Mouse (Mus musculus) kidney, embryonic 15.5 days (tissue): ENCODE data around the gene Cep164. TPM values are rescaled to one million over a fixed set of nuclear protein-coding genes. Genes with fewer than 3 reads are reported as not detected.

Experiments
- ATAC-seq: fragments of 200-750 bp; cut with Nextera tagmentation; replicated peaks from 2 replicates; pipeline ENCODE4 v1.8.0; 2017; ENCODE audit warnings: moderate TSS enrichment; ENCODE audit not compliant: low FRiP score
- H3K27ac ChIP-seq: fragments of 300-500 bp; sonication (generic); 2 replicates; pipeline ENCODE4 v1.5.1; 2015; ENCODE audit warnings: mild to moderate bottlenecking, inconsistent platforms
- H3K27me3 ChIP-seq: fragments of 300-500 bp; sonication (generic); 2 replicates; pipeline ENCODE4 v1.6.1; 2015; ENCODE audit warnings: inconsistent platforms
- H3K36me3 ChIP-seq: fragments of 300-500 bp; sonication (generic); 2 replicates; pipeline ENCODE4 v1.6.1; 2015; ENCODE audit warnings: inconsistent platforms
- H3K4me1 ChIP-seq: fragments of 300-500 bp; sonication (generic); 2 replicates; pipeline ENCODE4 v1.6.1; 2015; ENCODE audit warnings: inconsistent platforms
- H3K4me2 ChIP-seq: fragments of 300-500 bp; sonication (generic); 2 replicates; pipeline ENCODE4 v1.6.1; 2015; ENCODE audit warnings: moderate library complexity, mild to moderate bottlenecking, inconsistent platforms
- H3K4me3 ChIP-seq: fragments of 300-500 bp; sonication (generic); replicated peaks from 2 replicates; pipeline ENCODE4 v1.5.1; 2015; ENCODE audit warnings: mild to moderate bottlenecking, inconsistent platforms
- H3K9ac ChIP-seq: fragments of 300-500 bp; sonication (generic); 2 replicates; pipeline ENCODE4 v1.6.1; 2015; ENCODE audit warnings: mild to moderate bottlenecking, inconsistent platforms
- H3K9me3 ChIP-seq: fragments of 300-500 bp; sonication (generic); replicated peaks from 2 replicates; pipeline ENCODE4 v1.6.1; 2016; ENCODE audit warnings: inconsistent platforms
- WGBS: fragments of 180-500 bp; shearing (Covaris S2); methylation state at CpG from one replicate; pipeline ENCODE4 v1.1.7; 2015; ENCODE audit warnings: mixed read lengths; 5-methylcytosine and 5-hydroxymethylcytosine counted together
- polyA plus RNA-seq: library from polyadenylated mRNA; unstranded; fragments of >200 nt; fragmentation: Nextera tagmentation; extraction: Ambion mirVana; gene quantifications from 2 replicates; pipeline ENCODE4 v1.2.1, GENCODE M21; 2015

Gene Cep164
- polyA plus RNA-seq, 1 experiment from 2014 or later = 30.6 TPM

DNA sequence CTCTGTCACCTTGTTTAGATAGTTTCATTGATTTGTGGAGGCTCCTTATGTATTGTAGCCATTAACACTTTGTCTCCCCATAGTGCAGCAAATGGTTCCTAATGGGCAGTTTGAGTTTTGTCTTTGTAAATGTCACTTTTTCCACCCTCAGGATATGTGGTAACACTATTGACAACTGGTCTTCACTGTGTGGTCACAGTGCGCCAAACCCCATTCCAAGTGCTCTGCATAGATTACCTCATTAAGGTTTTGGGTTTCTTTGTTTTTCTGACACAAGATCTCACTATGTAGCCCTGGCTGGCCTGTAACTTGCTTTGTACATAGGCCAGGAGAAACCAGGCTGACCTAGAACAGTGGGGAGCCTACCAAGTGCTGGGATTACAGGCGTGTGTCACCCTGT is 4.4 kb upstream of the Cep164 start:
- 85% methylated on average over 2 of the region's 2 CpGs for WGBS
- no peak overlapping the region for H3K27ac ChIP-seq
- no peak for ATAC-seq
- no peaks in the 10 kb centered on the region for H3K27me3 ChIP-seq
- no peak overlapping the region for H3K4me2 ChIP-seq
- peaks cover 5% of the 10 kb centered on the region for H3K9me3 ChIP-seq
- H3K9ac ChIP-seq = no peak overlapping the region
- H3K4me3 ChIP-seq = no peak overlapping the region
- H3K4me1 ChIP-seq = peaks cover 3% of the 10 kb centered on the region
- H3K36me3 ChIP-seq = no peaks in the 10 kb centered on the region

DNA sequence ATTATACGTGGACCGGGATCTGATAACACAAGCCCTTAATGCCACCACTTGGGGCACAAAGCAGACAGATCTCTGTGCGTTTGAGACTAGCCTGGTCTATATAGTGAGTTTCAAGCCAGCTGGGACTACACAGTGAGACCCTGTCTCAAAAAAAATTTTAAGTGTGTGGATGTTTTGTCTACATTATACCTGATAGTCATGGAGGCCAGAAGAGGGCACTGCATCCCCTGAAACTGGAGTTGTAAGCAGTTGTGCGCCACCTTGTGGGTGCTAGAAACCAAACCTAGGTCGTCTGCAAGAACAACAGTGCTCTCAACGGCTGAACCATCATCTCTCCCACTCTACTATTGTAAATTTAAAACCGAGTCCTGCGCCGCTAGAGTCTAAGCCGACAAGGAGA is 616 bp upstream of the Cep164 start:
- no peak for ATAC-seq

DNA sequence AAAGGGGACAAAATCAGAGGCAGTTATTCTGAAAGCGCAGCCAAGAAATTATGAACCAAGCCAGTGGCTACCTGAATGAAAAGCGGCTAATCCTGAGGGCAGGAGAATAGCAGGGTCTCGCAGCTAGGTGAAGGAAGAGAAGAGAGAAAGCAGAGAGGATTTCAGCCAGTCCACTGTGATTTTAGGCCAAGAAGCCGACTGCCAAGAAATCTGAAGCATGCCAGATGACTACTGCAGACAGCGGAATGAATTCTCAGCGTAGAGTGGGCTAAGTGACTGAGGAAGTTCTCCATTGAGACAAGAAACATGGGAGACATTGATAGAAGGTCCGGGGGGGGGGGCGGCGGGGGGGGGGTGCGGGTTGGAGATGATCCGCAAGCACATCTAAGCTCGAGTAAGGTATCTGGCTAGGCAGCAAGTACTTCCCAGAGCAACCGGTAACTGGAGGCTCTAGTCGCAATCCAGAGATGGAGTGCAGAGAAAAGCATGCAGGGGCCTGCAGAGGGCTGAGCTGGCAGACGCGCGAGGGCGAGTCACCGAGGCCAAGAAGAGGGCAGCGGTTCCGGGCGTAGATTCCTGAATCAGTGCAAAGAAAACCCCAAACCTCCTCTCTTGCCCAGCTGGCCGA is 714 bp downstream of the Cep164 start:
- peaks cover 9% of the 10 kb centered on the region for H3K4me1 ChIP-seq
- peak; percentile 7; the same call in 1 of the 2 replicates for ATAC-seq
- peak overlapping the region; percentile 84 for H3K4me2 ChIP-seq
- no peaks in the 10 kb centered on the region for H3K27me3 ChIP-seq
- H3K9ac ChIP-seq = peak overlapping the region; percentile 77
- H3K27ac ChIP-seq = peak overlapping the region; percentile 85
- H3K4me3 ChIP-seq = peak overlapping the region; percentile 89
- H3K36me3 ChIP-seq = peaks cover 7% of the 10 kb centered on the region
- WGBS = 4% methylated on average over 23 of the region's 23 CpGs
- peaks cover 5% of the 10 kb centered on the region for H3K9me3 ChIP-seq

More for the DNA sequence above, 616 bp upstream of the Cep164 start:
- no peak overlapping the region for H3K27ac ChIP-seq
- WGBS = 34% methylated on average over 10 of the region's 10 CpGs
- H3K9me3 ChIP-seq = peaks cover 5% of the 10 kb centered on the region
- no peaks in the 10 kb centered on the region for H3K36me3 ChIP-seq
- peak overlapping the region; percentile 89 for H3K4me3 ChIP-seq
- no peaks in the 10 kb centered on the region for H3K27me3 ChIP-seq
- peak overlapping the region; percentile 84 for H3K4me2 ChIP-seq
- H3K4me1 ChIP-seq = peaks cover 9% of the 10 kb centered on the region
- no peak overlapping the region for H3K9ac ChIP-seq

GRCm38 (mm10) chr9:45818406-45819011 is 10.0 kb downstream of the Cep164 start:
- H3K36me3 ChIP-seq = peaks cover 49% of the 10 kb centered on the region
- H3K9ac ChIP-seq = no peak overlapping the region
- no peak overlapping the region for H3K4me3 ChIP-seq
- no peaks in the 10 kb centered on the region for H3K27me3 ChIP-seq
- no peak overlapping the region for H3K4me2 ChIP-seq
- no peaks in the 10 kb centered on the region for H3K9me3 ChIP-seq
- ATAC-seq = no peak
- H3K27ac ChIP-seq = no peak overlapping the region
- peaks cover 8% of the 10 kb centered on the region for H3K4me1 ChIP-seq
- WGBS = 88% methylated on average over 9 of the region's 9 CpGs

GRCm38 (mm10) chr9:45815525-45815924 is 13.0 kb downstream of the Cep164 start:
- 0 out of 2 replicates have a peak overlapping the region, but pooled peaks have one; percentile 10 for H3K27ac ChIP-seq
- no peak overlapping the region for H3K9ac ChIP-seq
- H3K4me2 ChIP-seq = no peak overlapping the region
- H3K4me1 ChIP-seq = peaks cover 8% of the 10 kb centered on the region
- H3K36me3 ChIP-seq = peaks cover 34% of the 10 kb centered on the region
- 0 out of 2 replicates have a peak, but pooled peaks have one; percentile 36 for ATAC-seq
- no peaks in the 10 kb centered on the region for H3K9me3 ChIP-seq
- 57% methylated on average over 10 of the region's 10 CpGs for WGBS
- H3K4me3 ChIP-seq = no peak overlapping the region
- H3K27me3 ChIP-seq = no peaks in the 10 kb centered on the region

GRCm38 (mm10) chr9:45815113-45815512 is 13.4 kb downstream of the Cep164 start:
- Histone ChIP-seq H3K27ac (0 out of 2 replicates have a peak overlapping the region, but pooled peaks have one; percentile 10), H3K4me3 (no peak overlapping the region), H3K4me1 (peaks cover 8% of the 10 kb centered on the region), H3K27me3 (no peaks in the 10 kb centered on the region), H3K4me2 (no peak overlapping the region), H3K9ac (no peak overlapping the region), H3K9me3 (no peaks in the 10 kb centered on the region), H3K36me3 (peaks cover 34% of the 10 kb centered on the region)
- 79% methylated on average over 9 of the region's 9 CpGs for WGBS
- no peak for ATAC-seq

- no peak for ATAC-seq
These were observed 16.5 kb downstream of the Cep164 start for GRCm38 (mm10) chr9:45811946-45812345.

DNA sequence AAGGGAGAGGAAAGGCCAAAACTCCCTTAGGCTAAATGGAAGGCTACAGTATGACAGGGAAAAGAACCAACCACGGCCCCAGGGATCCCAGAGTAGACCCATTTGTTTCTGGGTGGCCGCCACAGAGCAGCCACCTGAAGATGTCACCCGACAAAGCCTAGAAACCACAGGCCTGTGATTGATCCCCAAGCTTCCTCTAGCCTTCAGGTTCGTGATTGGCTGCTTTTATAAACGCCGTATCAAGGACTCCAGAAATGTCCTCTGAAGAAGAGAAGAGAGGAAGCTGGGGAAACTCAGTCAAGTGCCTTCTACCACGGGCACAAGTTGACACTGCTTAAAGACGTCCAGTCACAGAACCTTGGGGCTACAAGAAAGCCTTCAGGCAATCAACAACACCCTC is 20.7 kb downstream of the Cep164 start:
- H3K27me3 ChIP-seq = no peaks in the 10 kb centered on the region
- WGBS = 82% methylated on average over 8 of the region's 8 CpGs
- H3K9ac ChIP-seq = no peak overlapping the region
- no peak overlapping the region for H3K27ac ChIP-seq
- peaks cover 15% of the 10 kb centered on the region for H3K4me1 ChIP-seq
- H3K4me3 ChIP-seq = no peak overlapping the region
- no peak for ATAC-seq
- H3K4me2 ChIP-seq = no peak overlapping the region
- peaks cover 40% of the 10 kb centered on the region for H3K36me3 ChIP-seq
- H3K9me3 ChIP-seq = no peaks in the 10 kb centered on the region

More at GRCm38 (mm10) chr9:45811946-45812345, 16.5 kb downstream of the Cep164 start:
- Histone ChIP-seq H3K9ac (no peak overlapping the region), H3K4me3 (no peak overlapping the region), H3K4me1 (peaks cover 10% of the 10 kb centered on the region), H3K27me3 (no peaks in the 10 kb centered on the region), H3K9me3 (no peaks in the 10 kb centered on the region), H3K27ac (no peak overlapping the region), H3K4me2 (no peak overlapping the region), H3K36me3 (peaks cover 34% of the 10 kb centered on the region)
- WGBS = 73% methylated on average over 5 of the region's 5 CpGs

- Histone ChIP-seq H3K27ac (no peak overlapping the region), H3K36me3 (peaks cover 40% of the 10 kb centered on the region), H3K9ac (no peak overlapping the region), H3K27me3 (no peaks in the 10 kb centered on the region), H3K4me3 (no peak overlapping the region), H3K4me1 (peaks cover 15% of the 10 kb centered on the region), H3K9me3 (no peaks in the 10 kb centered on the region), H3K4me2 (no peak overlapping the region)
- WGBS = 80% methylated on average over 11 of the region's 11 CpGs
- no peak for ATAC-seq
These were observed 21.2 kb downstream of the Cep164 start for GRCm38 (mm10) chr9:45807337-45807736.

DNA sequence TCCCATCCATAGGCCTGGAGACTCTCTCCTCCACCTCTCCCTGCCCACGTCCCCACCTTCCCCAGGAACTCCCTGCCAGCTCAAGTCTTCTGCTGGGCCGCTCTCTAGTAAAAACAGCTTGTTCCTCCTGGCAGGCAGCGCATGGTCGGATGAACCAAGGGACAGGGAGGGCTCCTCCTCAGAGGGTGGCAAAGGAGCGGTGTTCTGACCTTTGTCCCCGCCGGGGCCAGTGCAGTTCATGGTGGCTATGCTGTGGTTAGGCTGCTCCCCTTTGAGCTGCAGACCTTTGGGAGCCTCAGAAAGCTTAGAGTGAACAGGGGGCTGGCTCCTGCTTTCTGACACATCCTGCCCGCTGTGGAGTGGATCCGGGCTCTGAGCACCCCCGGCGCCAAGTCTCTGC is 21.6 kb downstream of the Cep164 start:
- H3K27me3 ChIP-seq = no peaks in the 10 kb centered on the region
- peaks cover 15% of the 10 kb centered on the region for H3K4me1 ChIP-seq
- no peak; the same call in 1 of the 2 replicates for ATAC-seq
- H3K4me2 ChIP-seq = no peak overlapping the region
- no peak overlapping the region for H3K4me3 ChIP-seq
- H3K9ac ChIP-seq = no peak overlapping the region
- H3K27ac ChIP-seq = no peak overlapping the region
- no peaks in the 10 kb centered on the region for H3K9me3 ChIP-seq
- peaks cover 41% of the 10 kb centered on the region for H3K36me3 ChIP-seq
- 86% methylated on average over 11 of the region's 11 CpGs for WGBS

DNA sequence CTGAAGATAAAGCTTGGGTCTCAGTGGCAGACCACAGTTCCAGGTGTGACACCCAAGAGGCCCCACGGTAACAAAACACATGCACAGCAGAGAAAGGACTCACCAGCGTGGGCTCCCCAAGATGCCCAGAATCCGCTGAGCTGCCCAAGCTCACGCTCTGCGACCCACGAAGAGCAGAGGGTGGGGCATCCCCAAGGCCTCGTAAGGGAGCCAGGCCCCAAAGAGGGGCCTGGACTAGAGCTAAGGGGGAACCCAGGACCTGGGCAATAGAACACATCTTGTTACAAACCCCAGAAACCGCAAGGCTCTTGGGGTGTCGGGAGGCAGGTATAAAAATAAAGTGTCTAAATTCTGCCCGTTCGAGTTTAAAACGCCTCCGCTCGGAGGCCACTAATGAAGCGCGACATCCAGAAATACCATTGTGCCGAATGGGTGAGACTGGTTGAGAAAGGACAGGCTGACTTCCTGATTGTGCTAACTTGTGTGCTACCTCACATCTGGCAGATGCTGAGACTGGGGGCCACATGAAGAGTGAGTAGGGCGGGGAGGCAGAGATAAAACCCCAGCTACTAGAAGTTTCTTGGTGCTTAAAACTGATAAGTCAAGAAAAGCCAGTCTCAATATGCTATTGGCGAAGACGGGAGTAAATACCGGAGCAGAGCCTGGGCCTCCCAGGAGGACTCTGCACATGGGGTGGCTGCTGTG is 25.3 kb downstream of the Cep164 start:
- Histone ChIP-seq H3K36me3 (peaks cover 52% of the 10 kb centered on the region), H3K27ac (0 out of 2 replicates have a peak overlapping the region, but pooled peaks have one; percentile 2), H3K9me3 (no peaks in the 10 kb centered on the region), H3K4me2 (no peak overlapping the region), H3K4me1 (peaks cover 29% of the 10 kb centered on the region), H3K9ac (no peak overlapping the region), H3K4me3 (no peak overlapping the region), H3K27me3 (no peaks in the 10 kb centered on the region)
- WGBS = 62% methylated on average over 21 of the region's 21 CpGs
- no peak for ATAC-seq

GRCm38 (mm10) chr9:45799402-45799801 is 29.1 kb downstream of the Cep164 start:
- no peak for ATAC-seq
- 67% methylated on average over 8 of the region's 8 CpGs for WGBS

More at GRCm38 (mm10) chr9:45799402-45799801, 29.1 kb downstream of the Cep164 start:
- no peak overlapping the region for H3K4me2 ChIP-seq
- peaks cover 30% of the 10 kb centered on the region for H3K4me1 ChIP-seq
- peaks cover 22% of the 10 kb centered on the region for H3K36me3 ChIP-seq
- H3K27me3 ChIP-seq = no peaks in the 10 kb centered on the region
- no peaks in the 10 kb centered on the region for H3K9me3 ChIP-seq
- H3K4me3 ChIP-seq = no peak overlapping the region
- no peak overlapping the region for H3K9ac ChIP-seq
- no peak overlapping the region for H3K27ac ChIP-seq
